Comparison of ENCODE assay signal across 29 mouse cellular contexts in genomic region chr8:54616710-54617109, GRCm38 (mm10). TPM values are rescaled to one million over a fixed set of nuclear protein-coding genes. Genes with fewer than 3 reads are reported as not detected.
"Had no signal": no experiment of that assay in that cellular context is flagged by ENCODE, and none has a peak within 500 bp of the region (broad histone marks: within the 10 kb centered on the region; RNA-seq: fewer than 3 reads in every experiment).

No protein-coding gene starts in this region.

RNA-seq across cellular contexts. Expression of gene Spata4, which starts 16.1 kb away (rescaled TPM):
- total RNA-seq: heart, postnatal 10 days; heart, postnatal 14 days; heart, postnatal 25 days; heart, postnatal 36 days; hematopoietic stem cell, adult 5-6 weeks; hindbrain, postnatal 0 days; layer of hippocampus, adult 18-20 months; layer of hippocampus, adult 8-10 months; layer of hippocampus, postnatal 14 days; layer of hippocampus, postnatal 25 days; left cerebral cortex, adult 18-20 months; left cerebral cortex, adult 2 months; left cerebral cortex, adult 8-10 months had no signal
- polyA plus RNA-seq: heart, embryonic 14.5 days; heart, embryonic 16.5 days; heart, postnatal 0 days; hindbrain, embryonic 10.5 days; hindbrain, embryonic 12.5 days; hindbrain, embryonic 15.5 days; inflammation-experienced regulatory T-cells, adult 6 months; intestine, embryonic 14.5 days; intestine, embryonic 15.5 days; intestine, embryonic 16.5 days; intestine, postnatal 0 days; kidney, embryonic 14.5 days; kidney, embryonic 15.5 days; kidney, embryonic 16.5 days; kidney, postnatal 0 days; large intestine, adult 2 months had no signal
